Mouse (Mus musculus) stomach, embryonic 14.5 days (tissue): Measurements from ENCODE around the gene Lrrc29. TPM values are rescaled to one million over a fixed set of nuclear protein-coding genes. Genes with fewer than 3 reads are reported as not detected.

Experiments used
- ATAC-seq: fragments of 200-750 bp; cut with Nextera tagmentation; 2 replicates; pipeline ENCODE4 v1.8.0; 2017; ENCODE audit warnings: low read depth, moderate TSS enrichment; ENCODE audit not compliant: insufficient number of reproducible peaks, insufficient read depth, low FRiP score
- H3K27ac ChIP-seq: fragments of 300-500 bp; sonication (generic); 2 replicates; pipeline ENCODE4 v1.5.1; 2014; ENCODE audit warnings: mild to moderate bottlenecking, low read length, moderate library complexity, mixed read lengths
- H3K27me3 ChIP-seq: fragments of 300-500 bp; sonication (generic); 2 replicates; pipeline ENCODE4 v1.6.1; 2014; ENCODE audit warnings: low read length, control low read depth, mixed read lengths; ENCODE audit not compliant: control insufficient read depth, insufficient read depth
- H3K36me3 ChIP-seq: fragments of 300-500 bp; sonication (generic); 2 replicates; pipeline ENCODE4 v1.6.1; 2014; ENCODE audit warnings: mild to moderate bottlenecking, control low read depth, low read length, moderate library complexity, mixed read lengths; ENCODE audit not compliant: control insufficient read depth, insufficient read depth
- H3K4me1 ChIP-seq: fragments of 300-500 bp; sonication (generic); 2 replicates; pipeline ENCODE4 v1.6.1; 2014; ENCODE audit warnings: low read length, control low read depth, mixed read lengths; ENCODE audit not compliant: control insufficient read depth, insufficient read depth
- H3K4me2 ChIP-seq: fragments of 300-500 bp; sonication (generic); replicated peaks from 2 replicates; pipeline ENCODE4 v1.6.1; 2014; ENCODE audit warnings: low read depth, low read length, control low read depth
- H3K4me3 ChIP-seq: fragments of 300-500 bp; sonication (generic); 2 replicates; pipeline ENCODE4 v1.5.1; 2014; ENCODE audit warnings: low read depth, low read length, control low read depth
- H3K9ac ChIP-seq: fragments of 300-500 bp; sonication (generic); replicated peaks from 2 replicates; pipeline ENCODE4 v1.6.1; 2014; ENCODE audit warnings: low read depth, mild to moderate bottlenecking, control low read depth, low read length, moderate library complexity, mixed read lengths
- H3K9me3 ChIP-seq: fragments of 300-500 bp; sonication (generic); 2 replicates; pipeline ENCODE4 v1.6.1; 2016; ENCODE audit warnings: low read depth, low read length, control low read depth; ENCODE audit not compliant: control insufficient read depth
- WGBS: fragments of 180-500 bp; shearing (Covaris S2); extraction: QIAGEN DNeasy Blood & Tissue Kit; methylation state at CpG from one replicate; pipeline ENCODE4 v1.1.7; 2014; 5-methylcytosine and 5-hydroxymethylcytosine counted together
- polyA plus RNA-seq: library from polyadenylated mRNA; unstranded; fragments of >200 nt; fragmentation: Nextera tagmentation; extraction: Ambion mirVana; gene quantifications from 2 replicates; pipeline ENCODE4 v1.2.1, GENCODE M21; 2014

Lrrc29 gene
- polyA plus RNA-seq, 1 experiment from 2014 or later: 2.6 TPM

- no peaks in the 10 kb centered on the region for H3K27me3 ChIP-seq
- H3K9ac ChIP-seq: no peak overlapping the region
- H3K36me3 ChIP-seq: peaks cover 60% of the 10 kb centered on the region
- H3K4me1 ChIP-seq: peaks cover 33% of the 10 kb centered on the region
- no peak overlapping the region for H3K4me2 ChIP-seq
- WGBS: 79% methylated on average over 8 of the region's 8 CpGs
- no peak for ATAC-seq
- no peak overlapping the region for H3K27ac ChIP-seq
- H3K9me3 ChIP-seq: no peaks in the 10 kb centered on the region
- H3K4me3 ChIP-seq: no peak overlapping the region
Observed at GRCm38 (mm10) chr8:105303396-105303795, 22.7 kb downstream of the Lrrc29 start.

- peaks cover 46% of the 10 kb centered on the region for H3K36me3 ChIP-seq
- H3K4me3 ChIP-seq: no peak overlapping the region
- no peaks in the 10 kb centered on the region for H3K27me3 ChIP-seq
- no peak overlapping the region for H3K4me2 ChIP-seq
- H3K9ac ChIP-seq: no peak overlapping the region
- peaks cover 28% of the 10 kb centered on the region for H3K4me1 ChIP-seq
- no peak overlapping the region for H3K27ac ChIP-seq
- WGBS: 88% methylated on average over 8 of the region's 8 CpGs
- peak; percentile 54; the same call in 1 of the 2 replicates for ATAC-seq
- no peaks in the 10 kb centered on the region for H3K9me3 ChIP-seq
Observed at GRCm38 (mm10) chr8:105299962-105300361, 26.1 kb downstream of the Lrrc29 start.

GRCm38 (mm10) chr8:105298351-105299252, 27.5 kb downstream of the Lrrc29 start:
- Histone ChIP-seq H3K36me3 (peaks cover 37% of the 10 kb centered on the region), H3K27me3 (no peaks in the 10 kb centered on the region), H3K9me3 (no peaks in the 10 kb centered on the region), H3K4me1 (peaks cover 16% of the 10 kb centered on the region), H3K27ac (no peak overlapping the region; the same call in 1 of the 2 replicates), H3K9ac (peak overlapping the region; percentile 72), H3K4me2 (peak overlapping the region; percentile 94), H3K4me3 (peak overlapping the region; percentile 69)
- WGBS: 55% methylated on average over 18 of the region's 18 CpGs
- no peak for ATAC-seq

GRCm38 (mm10) chr8:105297511-105298192, 28.4 kb downstream of the Lrrc29 start, which contains the start of gene E2f4:
Gene E2f4, plus strand, starts transcription at chr8:105297663.
- peak; percentile 87 for ATAC-seq

GRCm38 (mm10) chr8:105295895-105296573, 30.0 kb downstream of the Lrrc29 start, which contains the start of gene Exoc3l:
Gene Exoc3l, minus strand, starts transcription at chr8:105296101.
- H3K27ac ChIP-seq: peak within 1 kb of the TSS; percentile 59; the same call in 1 of the 2 replicates
- 60% methylated on average over 11 of the region's 11 CpGs for WGBS
- H3K36me3 ChIP-seq: peaks cover 13% of the 10 kb centered on the region
- peak within 1 kb of the TSS; percentile 69; the same call in 1 of the 2 replicates for H3K4me3 ChIP-seq
- no peak for ATAC-seq
- no peak within 1 kb of the TSS; the same call in 1 of the 2 replicates for H3K9ac ChIP-seq
- peak within 1 kb of the TSS; percentile 94 for H3K4me2 ChIP-seq
- no peaks in the 10 kb centered on the region for H3K9me3 ChIP-seq
- H3K4me1 ChIP-seq: peaks cover 16% of the 10 kb centered on the region
- H3K27me3 ChIP-seq: no peaks in the 10 kb centered on the region

More at GRCm38 (mm10) chr8:105297511-105298192, 28.4 kb downstream of the Lrrc29 start, which contains the start of gene E2f4:
- under 1% methylated on average over 58 of the region's 58 CpGs for WGBS
- H3K4me3 ChIP-seq: peak within 1 kb of the TSS; percentile 69
- H3K9ac ChIP-seq: peak within 1 kb of the TSS; percentile 72
- H3K9me3 ChIP-seq: no peaks in the 10 kb centered on the region
- peaks cover 16% of the 10 kb centered on the region for H3K4me1 ChIP-seq
- peak within 1 kb of the TSS; percentile 94 for H3K4me2 ChIP-seq
- peak within 1 kb of the TSS; percentile 59; the same call in 1 of the 2 replicates for H3K27ac ChIP-seq
- H3K36me3 ChIP-seq: peaks cover 28% of the 10 kb centered on the region
- no peaks in the 10 kb centered on the region for H3K27me3 ChIP-seq

GRCm38 (mm10) chr8:105295256-105295655, 30.8 kb downstream of the Lrrc29 start:
- Histone ChIP-seq H3K4me3 (no peak overlapping the region), H3K27me3 (0 out of 2 replicates have a peak, but pooled peaks cover 4% of the 10 kb centered on the region), H3K4me2 (no peak overlapping the region), H3K36me3 (peaks cover 5% of the 10 kb centered on the region), H3K9me3 (no peaks in the 10 kb centered on the region), H3K4me1 (peaks cover 20% of the 10 kb centered on the region), H3K9ac (no peak overlapping the region), H3K27ac (no peak overlapping the region; the same call in 1 of the 2 replicates)
- 70% methylated on average over 11 of the region's 11 CpGs for WGBS
- ATAC-seq: no peak

GRCm38 (mm10) chr8:105294776-105295175, 31.3 kb downstream of the Lrrc29 start:
- no peaks in the 10 kb centered on the region for H3K9me3 ChIP-seq
- H3K36me3 ChIP-seq: peaks cover under 1% of the 10 kb centered on the region
- no peak overlapping the region for H3K4me3 ChIP-seq
- WGBS: 63% methylated on average over 9 of the region's 9 CpGs
- H3K4me2 ChIP-seq: no peak overlapping the region
- H3K27ac ChIP-seq: no peak overlapping the region
- peaks cover 25% of the 10 kb centered on the region for H3K4me1 ChIP-seq
- H3K27me3 ChIP-seq: 0 out of 2 replicates have a peak, but pooled peaks cover 4% of the 10 kb centered on the region
- H3K9ac ChIP-seq: no peak overlapping the region
- no peak for ATAC-seq

GRCm38 (mm10) chr8:105293405-105293804, 32.7 kb downstream of the Lrrc29 start:
- Histone ChIP-seq H3K36me3 (no peaks in the 10 kb centered on the region), H3K9ac (no peak overlapping the region), H3K4me1 (peaks cover 22% of the 10 kb centered on the region), H3K27ac (no peak overlapping the region), H3K9me3 (no peaks in the 10 kb centered on the region), H3K4me2 (no peak overlapping the region), H3K4me3 (no peak overlapping the region), H3K27me3 (0 out of 2 replicates have a peak, but pooled peaks cover 4% of the 10 kb centered on the region)
- WGBS: 63% methylated on average over 19 of the region's 19 CpGs
- ATAC-seq: no peak
